Mouse (Mus musculus) lung, postnatal 14 days (tissue): ENCODE results near the gene Zfp213.

Source experiments
- DNase-seq: peaks from one replicate; pipeline ENCODE4 v3.0.0; 2021

Zfp213 gene

DNA sequence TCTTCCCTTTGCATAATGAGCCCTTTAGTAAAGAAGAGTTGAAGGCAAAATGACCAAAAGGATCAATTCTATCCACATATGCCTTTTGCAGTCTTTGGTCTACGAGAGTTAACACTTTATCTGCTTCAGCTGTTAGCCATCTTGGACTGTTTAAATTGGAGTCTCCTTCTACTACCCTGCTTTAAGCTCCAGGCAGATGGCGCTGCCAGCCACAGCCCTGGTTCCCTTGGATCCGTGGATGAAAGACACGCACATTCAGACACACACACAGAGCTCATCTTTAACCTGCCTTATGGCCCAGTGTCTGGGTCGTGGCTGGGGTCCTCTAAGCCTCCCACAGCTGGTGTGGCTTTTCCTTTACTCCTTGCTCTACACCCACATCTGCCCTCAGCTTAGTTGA is 7.0 kb upstream of the Zfp213 start:
- DNase-seq: no peak

DNA sequence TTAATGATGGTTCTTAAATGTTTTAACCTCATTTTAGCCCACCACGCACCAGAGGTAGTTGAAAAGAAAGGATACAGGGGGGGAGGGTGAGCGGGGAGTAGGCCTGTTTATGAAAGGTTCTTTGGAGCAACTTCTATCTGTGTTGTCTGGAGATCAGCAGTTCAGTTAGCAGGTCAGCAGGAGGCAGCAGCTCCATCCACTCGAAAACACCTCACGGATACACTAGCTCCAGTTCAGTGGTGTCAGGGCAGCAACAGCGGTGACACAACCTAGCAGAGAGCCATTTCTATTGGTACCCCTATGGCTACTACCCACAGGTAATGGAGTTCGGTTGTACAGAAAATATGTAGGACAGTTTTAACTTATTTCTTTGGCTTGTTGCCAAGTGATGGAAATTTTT is 6.0 kb upstream of the Zfp213 start:
- DNase-seq: peak; percentile 46

DNA sequence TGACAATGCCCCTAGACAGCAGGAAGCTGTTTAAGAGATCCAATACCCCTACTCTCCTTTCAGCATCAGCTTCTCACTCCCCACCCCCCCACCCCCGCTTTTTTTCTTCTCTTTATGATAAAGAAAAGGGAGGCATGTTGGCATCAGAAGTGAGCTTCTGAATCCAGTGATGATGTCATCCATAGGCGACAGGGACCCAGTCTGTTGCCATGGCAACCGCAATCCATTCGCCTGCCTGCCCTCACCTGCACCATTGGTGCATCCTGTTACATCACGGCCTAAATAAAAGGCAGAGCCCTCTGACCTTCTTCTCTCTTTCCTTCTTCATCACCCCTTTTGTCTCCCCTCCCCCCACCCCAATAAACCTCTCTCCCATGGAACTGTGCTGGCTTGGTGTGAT is 4.3 kb upstream of the Zfp213 start:
- DNase-seq: no peak

DNA sequence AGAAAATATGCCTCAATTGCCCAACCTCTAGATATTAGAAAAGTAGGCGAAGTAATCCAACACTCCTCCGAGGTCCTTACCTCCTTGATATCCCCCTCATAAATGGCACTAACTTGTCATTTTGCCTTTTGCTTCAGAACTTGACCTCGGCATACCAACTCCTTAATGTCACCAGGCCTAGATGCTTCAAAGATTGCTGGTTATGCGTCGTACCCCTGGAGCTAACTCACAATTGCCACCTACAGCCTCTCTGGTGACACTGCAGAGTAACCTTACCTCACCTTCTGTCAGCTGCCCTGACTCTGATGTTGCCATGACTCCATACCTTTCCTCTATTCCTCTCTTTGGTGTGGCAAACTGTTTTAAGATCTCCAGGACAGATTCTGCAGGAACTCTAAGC is 2.7 kb upstream of the Zfp213 start:
- no peak for DNase-seq

DNA sequence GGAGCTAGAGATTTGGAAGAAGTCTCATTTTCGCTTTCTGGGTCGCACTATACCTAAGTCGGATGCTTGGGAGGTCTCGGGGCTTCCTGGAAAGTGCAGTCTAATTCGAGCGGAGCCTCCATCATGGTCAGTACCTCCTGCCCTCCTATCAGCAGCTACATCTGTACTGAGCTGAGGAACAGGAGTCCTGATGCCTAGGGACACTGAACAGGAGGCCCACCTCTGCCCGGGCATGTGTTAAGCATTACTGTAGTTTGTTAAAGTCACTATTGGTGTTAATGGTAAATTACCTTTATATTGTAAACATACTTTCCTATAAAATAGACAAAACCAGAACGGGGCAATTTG is 304 bp upstream of the Zfp213 start:
- DNase-seq: no peak

DNA sequence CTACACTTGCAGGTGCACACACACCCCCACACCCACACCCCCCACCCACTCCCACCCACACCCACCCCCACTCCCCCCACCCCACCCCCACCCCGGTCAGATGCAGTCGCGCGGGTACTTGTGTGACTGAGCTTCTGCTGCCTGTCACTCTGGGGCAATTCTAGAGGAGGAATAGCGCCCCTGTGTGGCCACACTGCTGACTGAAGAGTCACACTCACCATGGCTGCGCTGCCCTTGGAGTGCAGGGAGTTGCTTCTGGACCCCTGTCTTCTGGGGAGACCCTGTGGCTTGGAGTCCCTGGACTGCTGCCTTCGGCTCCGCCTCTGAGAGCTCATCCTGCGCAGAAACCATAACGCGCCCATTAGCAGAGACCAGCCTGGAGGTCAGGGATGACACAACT is 4.3 kb downstream of the Zfp213 start:
- DNase-seq: peak; percentile 63

DNA sequence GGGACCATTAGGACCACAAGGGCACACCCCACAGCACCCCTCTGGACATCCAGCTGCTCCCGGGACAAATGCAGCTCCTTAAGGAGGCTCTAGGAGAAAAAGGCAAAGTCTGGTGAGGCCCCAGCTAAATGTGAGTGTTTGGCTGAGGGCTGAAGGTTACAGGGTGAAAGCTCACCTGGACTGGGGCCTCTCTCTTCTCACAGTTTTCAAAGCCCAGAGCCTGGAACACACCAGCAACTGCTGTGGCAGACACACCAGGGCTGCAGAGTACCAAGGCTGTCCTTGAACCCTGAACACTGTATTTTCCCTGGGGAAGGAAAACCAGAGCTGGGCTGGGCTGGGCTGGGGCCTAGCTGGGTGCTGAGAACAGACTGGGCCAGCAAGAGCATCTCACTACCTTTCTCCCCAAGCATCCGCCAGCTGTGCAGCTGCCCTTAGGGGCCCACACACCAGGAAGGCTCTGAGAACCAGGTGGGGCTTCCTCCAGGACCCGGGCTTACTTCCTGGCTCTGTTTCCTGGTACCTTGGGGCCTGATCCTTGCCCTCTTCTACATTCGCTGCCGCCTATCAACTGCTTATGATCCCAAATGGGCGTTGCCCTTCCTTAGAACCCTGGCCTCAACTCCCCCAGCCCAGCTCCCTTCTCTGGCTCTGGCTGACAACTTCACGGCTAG is 8.7 kb downstream of the Zfp213 start:
- no peak for DNase-seq

DNA sequence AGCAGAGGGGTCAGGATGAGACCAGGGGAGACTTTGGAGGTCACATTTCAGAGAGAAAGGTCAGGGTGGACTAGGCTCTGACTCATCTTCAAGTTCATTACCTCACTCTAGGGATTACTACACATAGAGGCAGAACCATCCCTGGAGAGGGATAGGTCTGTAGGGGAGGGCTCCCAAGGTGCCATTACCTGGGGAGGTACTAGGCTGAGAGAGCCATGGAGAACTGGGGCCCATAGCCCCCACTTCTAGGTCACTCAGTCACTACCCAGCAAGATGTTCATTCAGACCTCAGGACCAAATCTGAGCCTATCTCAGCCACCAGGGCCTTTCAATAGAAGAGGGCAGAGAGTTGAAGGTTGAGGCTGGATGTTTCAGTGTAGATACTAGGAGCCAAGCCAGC is 9.7 kb downstream of the Zfp213 start:
- DNase-seq: no peak

DNA sequence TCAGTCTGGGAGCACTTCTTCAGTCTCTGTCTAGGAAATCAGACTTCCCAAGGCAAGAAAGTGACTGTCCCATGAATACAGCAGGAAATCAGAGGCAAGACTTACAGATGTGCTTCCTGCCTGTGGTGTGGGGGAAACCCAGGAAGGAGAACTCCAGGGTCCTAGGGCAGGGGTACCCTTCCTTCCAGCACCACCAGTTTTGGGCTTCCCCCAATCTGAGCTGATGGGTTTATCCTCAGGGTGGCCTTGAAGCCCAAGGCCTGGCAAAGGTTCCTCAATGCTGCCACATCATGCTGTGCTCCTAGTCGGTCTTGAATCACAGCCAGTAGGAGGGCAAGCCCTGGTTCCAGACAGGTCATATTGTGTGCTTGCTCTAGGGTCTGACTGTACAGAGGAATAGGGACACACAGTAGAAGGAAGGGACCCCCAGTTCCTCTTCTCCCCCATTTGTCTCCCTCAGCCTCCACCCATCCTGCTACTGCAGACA is 10.4 kb downstream of the Zfp213 start:
- no peak for DNase-seq

DNA sequence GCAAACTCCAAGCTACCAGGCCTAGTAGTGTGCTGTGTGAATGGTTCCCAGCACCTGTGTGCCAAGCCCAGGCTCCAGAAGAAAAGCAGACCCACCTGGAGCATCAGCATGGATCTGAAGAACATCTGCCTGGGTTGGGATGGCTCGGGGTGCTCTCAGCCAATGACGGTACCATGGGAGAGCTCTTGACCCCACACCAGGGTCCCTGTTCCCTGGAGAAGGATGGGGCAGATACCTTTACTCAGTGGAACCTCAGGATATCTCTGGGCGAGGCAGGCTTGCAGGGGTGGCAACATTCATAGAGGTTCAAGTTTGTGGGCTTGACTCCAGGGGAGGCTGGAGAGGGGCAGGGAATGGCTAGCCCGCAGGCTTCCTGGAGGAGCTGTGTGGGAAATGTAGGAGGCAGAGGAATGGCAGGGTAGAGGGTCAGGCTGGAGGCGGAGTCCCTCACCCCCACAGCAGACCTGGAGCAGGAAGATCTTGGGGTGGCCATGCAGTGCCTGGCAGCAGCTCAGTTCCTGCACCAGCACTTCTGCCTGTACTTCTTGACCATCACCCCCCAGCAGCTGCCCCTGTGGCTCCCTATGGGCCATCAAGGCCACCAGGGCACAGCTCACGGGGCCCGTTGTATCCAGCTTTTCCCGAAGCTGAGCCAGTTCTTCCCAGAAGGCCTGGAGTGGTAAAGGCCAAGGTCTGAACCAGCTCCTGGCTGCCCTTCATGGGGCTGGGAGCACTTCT is 11.0 kb downstream of the Zfp213 start:
- no peak for DNase-seq

DNA sequence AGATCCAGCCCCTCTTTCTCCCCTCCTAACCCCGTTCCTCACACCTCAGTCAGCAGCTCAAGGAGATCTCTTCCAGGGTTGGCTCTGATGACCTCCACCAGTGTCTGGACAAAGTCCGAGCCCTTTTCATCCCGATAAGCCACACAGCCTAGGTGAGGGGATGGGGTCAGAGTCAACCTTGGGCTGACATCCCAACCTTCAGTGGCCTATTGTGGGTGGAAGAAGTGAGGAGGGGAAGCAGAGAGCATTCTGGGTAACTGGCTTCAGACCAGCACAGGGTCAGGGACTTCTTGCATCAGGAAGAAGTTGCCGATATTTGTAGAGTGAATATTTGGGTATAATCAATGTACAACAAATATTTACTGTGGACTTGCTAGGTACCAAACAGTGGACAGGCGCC is 12.1 kb downstream of the Zfp213 start:
- no peak for DNase-seq

DNA sequence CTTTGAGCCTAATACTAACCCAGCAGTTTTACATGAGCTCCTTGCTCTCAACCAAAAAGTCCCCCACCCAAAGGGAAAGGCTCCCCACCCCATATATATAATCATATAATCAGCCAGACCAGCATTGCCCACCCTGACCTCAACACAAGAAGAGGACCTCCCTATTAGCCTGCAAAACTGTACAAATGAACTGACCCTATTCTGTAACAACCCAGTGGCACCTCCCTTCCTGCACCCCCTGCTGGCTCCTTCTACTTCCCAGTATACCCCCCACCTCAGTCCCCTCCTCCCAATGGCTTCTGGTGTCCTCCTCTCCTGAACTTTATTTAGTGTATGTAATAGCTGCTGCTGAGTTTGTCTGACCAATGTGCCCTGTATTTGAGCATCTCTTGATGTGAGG is 12.6 kb downstream of the Zfp213 start:
- no peak for DNase-seq

DNA sequence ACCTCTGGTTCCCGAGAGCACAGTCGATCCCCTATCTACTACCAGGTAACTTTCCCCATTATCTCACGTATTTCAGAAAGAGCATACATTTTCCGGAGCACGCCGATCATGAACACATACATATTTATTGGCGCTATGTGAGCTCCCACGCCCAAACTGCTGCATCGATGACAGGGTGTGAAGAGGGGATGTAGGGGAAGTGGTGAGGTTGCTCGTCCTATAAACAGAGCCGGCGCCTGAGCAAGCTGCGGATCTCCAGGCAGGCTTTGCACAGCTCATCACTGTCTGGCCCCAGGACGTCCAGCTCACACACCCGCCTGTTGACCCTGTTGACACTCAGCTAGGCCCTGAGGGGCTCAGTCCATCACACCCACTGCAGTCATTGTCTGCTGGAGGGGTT is 13.2 kb downstream of the Zfp213 start:
- no peak for DNase-seq

DNA sequence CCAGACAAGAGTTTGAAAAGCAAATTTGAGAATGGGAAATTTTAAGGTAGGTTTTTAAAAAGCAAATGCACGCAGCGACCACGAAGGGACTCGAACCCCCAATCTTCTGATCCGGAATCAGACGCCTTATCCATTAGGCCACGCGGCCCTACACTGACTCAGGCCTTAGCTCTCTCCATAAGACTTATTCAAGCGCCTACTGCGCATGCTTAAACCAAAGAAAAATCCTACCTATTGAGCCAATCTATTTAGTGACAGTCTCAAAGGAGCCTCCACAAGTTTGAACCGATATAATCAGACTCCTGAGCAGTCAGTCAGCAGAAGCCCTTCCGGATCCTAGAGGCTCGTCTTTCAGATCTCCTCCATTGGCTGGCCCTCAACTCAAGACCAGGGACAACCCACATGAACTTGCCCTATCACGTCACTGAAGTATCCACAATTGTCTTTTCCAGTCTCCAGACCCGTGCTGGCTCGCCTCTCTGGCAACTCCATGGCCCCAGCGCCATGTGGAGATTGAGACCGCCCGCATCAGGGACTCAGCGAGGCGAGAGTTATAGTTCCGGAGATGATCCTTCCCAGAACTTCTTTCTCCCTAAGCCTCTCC is 13.7 kb downstream of the Zfp213 start:
- peak; percentile 95 for DNase-seq

DNA sequence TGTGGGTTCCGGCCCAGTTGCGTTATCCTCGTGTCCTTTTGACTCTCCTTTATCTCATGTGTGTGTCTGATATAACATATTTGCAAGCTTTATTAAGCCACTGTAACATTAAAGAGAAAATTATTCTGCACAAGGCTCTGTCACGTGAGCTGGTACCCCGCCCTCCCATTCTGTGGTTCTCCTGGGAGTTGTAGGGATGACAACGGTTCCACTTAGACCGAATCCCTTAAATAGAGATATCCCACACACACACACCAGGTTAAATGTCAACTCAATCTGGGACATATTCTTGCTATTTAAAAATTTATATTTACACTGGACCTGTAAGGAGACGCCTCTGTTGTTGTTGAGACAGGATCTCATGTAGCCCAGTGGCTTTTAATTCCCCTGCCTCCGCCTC is 14.6 kb downstream of the Zfp213 start:
- no peak for DNase-seq

DNA sequence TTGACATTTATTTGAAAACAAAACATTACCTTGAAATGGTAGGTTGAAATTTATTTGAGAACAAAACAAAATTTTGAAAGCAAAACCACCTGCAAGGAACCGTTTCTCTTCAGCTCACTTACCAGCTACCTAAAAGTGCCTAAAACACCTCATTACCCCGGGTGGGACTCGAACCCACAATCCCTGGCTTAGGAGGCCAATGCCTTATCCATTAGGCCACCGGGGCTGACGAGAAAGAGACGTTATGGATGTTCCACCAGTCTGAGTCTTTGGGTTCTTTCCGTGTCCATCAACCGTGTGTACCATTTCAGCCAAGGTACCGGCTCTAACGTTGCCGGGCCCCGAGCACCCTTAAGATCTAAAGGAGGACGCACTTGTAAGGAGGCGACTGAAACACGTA is 15.4 kb downstream of the Zfp213 start:
- peak; percentile 89 for DNase-seq

DNA sequence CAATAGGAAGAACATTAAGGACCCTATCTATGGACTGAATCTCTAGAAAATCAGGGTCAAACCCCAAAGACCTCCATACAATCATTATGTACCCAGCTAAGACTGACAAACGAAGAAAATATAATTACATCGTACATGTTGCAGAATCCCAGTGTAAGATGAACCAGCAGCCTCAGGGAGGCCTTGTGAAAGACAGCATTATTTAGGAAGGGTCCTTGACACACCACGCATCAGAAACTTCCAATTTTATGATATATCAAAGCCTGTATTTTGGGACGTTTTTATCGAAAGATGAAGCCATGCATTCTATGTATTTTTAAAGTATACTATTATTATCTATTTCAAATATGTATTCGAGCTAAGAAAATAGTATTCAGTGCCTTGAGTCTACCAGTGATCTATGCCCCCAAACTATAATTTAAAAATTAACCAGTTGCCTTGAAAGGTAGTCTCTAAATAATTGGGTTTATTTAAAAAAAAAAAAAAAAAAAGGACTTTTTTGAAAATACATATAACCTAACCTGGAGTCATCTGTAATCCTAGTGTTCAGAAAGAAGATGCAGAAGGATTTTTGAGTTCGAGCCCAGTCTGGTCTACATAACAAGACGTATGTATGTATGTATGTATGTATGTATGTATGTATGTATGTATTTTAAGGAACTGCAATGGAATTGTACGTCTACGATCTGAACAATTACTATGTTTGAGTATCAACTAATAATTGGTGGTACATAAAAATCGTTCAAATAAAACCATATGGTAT is 16.2 kb downstream of the Zfp213 start:
- no peak for DNase-seq

DNA sequence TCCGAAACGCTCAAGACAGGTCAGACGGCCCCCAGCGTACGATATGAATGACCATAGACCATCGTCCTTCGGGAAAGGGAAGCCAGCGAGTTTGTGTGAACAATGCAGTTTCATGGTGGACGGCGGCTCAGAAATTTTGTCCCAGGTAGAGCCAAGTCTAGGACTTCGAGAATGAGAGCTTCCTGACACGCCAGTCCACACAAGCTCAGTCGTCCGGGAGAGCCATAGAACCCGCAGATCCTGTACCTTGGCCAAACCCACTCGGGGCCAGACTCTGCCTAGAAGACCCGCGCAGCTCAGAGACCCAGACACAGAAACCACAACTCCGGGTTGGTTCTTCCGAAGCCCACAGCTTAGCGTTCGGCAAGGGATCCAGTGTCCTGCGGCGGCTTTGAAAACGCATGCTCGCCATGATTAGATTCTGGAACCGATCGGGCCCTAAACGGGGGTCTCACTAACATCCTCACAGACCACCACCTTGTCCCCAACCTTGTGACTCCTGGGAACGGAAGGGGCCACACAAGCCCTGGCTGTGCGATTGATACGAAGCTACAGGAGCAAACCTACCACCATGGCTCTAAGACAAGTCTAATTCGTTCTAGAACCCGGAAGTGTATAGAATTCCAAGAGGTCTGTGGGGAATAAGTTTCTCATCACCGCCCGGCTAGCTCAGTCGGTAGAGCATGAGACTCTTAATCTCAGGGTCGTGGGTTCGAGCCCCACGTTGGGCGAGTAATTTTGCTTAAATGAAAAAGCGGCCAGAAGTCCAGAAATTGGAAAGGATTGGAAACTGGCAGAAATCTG is 17.1 kb downstream of the Zfp213 start:
- peak; percentile 92 for DNase-seq

DNA sequence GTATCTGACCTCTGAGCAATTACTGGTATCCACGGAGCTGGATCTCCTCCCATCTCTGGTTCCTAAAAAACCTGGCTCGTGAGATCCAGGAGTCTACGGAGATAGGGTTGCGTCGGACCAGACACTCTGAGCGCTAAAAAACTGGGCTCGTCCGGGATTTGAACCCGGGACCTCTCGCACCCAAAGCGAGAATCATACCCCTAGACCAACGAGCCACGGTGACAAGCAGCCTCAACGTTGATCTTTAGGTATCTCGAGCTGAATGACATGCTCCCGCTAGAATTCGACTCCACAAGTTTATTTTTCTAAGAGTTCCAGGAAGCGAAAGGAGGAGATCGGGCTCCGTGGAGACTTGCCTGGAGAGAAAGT is 17.7 kb downstream of the Zfp213 start:
- DNase-seq: peak; percentile 81

DNA sequence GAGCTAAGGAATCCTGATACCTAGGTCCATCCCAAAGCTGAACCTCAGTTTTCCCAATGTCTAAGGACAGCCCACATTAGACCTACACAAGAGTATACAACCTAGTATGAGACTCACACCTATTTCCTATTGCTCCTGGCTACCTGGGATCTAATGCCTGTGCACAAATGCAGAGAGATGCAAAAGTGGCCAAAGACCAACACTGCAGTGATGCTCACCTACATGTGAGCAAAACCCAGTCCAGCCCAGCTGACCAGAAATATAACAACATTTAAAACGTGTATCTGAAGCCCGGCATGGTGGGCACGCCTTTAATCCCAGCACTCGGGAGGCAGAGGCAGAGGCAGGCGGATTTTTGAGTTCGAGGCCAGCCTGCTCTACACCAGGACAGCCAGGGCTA is 18.2 kb downstream of the Zfp213 start:
- DNase-seq: no peak

DNA sequence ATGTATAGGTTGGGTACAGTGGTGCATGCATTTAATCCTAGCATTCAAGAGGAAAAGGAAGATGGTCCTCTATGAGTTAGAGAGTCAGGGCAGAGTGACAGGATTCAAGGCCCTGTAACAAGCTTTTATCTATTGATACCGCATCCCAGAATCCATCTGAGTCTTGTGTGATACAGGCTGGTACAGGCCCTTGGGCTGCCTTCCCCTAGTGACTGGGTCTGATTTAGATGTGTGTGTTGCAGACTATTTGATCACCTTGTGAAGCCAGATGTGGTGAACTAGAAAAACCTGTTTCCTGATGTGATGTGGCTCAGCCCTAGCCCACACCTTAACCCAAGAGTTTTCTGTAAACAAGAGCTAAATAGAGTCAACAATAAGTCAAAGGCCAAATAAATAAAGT is 19.3 kb downstream of the Zfp213 start:
- no peak for DNase-seq

DNA sequence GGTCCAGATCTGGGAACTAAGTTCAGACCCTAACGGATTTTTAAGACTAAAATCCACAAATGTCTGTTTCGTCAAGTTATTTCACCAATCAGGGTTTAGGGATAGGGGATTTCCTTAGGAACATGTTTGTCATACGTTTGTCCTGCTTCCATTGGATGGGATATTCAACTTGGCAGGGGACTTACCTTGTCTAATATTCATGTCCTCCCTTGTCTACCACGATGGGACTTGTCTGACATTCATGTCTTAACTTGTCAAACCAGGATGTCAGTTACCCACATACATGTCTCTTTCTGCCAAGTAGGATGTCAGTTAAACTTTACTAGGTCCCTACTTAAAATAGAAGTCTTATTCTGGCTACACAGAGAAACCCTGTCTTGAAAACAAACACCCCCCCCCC is 20.1 kb downstream of the Zfp213 start:
- DNase-seq: no peak

DNA sequence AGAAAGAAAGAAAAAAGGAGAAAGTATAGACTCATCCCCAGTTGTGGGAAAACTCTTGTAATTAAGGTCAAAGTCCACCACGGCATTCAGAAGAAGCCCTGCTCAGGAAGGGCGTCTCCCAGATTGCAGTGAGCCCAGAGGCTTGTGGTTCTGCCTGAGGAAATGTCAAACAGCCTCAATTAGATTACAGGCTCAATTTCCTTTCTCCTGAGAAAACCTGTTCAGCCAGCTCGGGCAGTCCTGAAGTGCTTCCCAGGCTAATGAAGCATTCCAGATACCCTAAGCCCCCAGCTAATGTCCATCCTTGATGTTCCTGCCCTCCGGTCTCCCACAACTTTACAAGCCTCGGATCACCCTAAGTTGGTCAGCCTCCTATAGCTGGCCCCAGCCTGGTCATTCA is 20.7 kb downstream of the Zfp213 start:
- no peak for DNase-seq
